Mouse (Mus musculus): ENCODE results near the gene Rptor.

Gene Rptor

DNA sequence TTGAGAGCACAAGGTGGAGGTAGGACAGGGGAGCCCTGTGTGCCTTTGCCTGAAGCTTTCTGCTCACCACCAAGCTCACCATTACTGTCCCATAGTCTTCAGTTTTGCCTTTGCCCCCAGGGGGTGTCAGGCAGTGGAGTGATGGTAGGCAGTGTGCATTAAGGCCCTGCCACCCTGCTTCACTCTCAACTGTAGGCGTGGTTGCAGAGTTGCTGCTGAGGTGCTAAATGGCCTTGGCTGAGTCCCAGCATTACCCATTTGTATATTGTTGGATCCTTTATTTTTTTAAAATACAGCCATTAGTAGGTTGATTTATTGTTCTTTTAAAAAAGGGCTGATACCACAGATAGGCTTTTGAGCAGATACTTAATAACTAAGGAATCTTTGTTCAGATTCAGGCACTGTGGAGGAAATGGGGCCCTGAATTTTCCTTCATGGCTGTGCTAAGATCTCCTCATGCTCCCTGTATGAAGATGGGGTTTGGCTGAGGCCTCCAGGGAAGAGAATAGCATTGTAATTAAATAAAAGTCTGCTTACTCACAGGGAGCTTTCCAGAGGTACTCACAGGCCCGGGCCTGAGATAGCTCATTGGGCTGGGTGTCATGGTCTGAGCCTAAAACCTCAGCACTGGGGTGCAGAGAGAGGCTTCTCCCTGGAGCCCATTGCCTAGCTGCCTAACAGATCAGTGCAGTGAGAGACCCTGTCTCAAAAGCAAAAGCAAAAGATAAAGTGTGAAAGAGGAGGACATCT, 83.4 kb downstream of the Rptor start:
- in situ Hi-C loops (cut with MboI; ENCODE audit: low sequenced_read_pairs): no loop called here

DNA sequence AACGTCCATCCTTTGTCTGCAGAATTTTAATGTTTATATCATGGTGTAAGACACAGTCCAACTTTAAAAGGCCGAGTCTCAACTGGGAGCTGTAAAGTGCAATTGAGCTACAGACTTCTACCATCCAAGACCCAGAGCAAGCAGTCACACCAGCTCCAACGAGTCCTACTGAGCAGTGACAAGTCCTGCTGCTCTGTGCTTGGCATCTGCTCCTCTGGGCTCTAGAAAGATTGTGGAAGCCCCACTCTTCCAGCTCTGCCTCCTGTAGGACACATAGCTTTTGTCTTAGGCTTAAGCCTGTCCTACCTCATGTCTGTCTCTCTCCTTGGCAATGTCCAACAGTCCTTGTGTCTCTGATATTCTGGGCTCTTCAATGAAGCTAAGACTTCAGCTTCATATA, 84.6 kb downstream of the Rptor start:
- in situ Hi-C loops (cut with MboI; ENCODE audit: low sequenced_read_pairs): no loop called here

DNA sequence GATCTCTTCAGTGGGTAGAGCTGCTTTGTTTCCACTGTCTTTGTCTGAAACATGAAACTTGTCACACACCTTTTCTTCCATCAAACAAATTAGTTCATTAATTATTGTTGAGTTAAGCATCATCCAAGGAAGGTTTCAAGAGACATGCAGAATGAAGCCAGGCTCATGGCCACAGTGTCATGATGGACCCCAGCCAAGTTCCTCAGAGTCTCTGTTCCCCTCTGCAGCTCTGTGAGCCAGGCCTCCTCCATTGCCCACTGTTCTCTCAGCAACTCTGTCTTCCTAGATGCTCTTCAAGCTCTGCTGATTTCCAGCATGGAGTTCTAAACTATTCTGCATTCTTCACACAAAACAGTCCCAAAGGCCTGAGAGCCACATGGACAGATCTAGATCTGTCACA, 85.3 kb downstream of the Rptor start:
- in situ Hi-C loops (cut with MboI; ENCODE audit: low sequenced_read_pairs): no loop called here

GRCm38 (mm10) chr11:119689936-119690335, 87.2 kb downstream of the Rptor start:
- in situ Hi-C loops (cut with MboI; ENCODE audit: low sequenced_read_pairs): no loop called here

DNA sequence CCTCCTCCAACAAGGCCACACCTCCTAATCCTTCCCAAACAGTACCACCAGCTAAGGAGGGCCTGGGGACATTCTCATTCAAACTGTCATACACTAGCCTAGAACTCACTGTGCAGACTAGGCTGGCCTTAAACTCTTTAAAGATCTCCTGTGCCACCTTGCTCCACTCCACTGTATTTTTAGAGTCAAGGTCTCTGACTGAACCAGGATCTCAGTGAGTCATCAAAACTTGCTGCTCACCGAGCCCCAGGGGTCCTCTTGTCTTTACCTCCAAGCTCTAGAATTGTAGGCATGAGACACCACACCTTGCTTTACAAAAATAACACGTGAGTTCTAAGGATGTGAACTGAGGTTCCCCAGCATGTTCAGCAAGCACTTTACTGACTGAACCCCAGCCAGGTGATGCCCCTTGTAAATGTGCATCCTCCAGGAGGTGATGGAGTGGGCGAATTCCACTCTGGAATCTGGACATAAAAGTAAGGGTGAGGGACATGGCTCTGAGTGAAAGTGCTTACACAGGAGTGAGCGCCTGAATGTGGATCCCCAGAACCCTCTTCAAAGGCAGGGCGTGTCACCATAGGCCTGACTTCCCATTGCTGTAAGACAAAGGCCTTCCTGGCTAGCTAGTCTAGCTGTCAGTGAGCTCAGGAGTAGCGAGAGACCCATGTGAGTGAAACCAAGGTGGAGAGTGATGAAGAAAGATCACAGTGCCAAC, 89.6 kb downstream of the Rptor start:
- in situ Hi-C loops (cut with MboI; ENCODE audit: low sequenced_read_pairs): no loop called here

DNA sequence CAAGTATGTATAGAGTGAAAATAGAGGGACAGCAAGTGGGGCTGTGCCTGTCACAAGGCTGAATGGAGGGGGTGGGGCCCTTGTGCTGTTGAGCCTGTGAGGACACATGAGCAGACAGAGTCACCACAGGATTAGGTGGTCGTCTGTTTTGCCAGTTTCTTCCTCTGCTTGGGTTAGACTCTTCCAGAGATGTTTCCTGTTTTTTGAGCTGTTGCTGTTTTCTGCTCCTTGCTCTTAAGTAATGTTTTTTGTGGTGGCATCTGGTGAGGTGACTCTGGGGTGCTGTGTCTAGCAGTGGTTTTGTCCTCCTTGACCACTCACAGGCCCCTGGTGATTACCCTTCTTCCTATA, 90.2 kb downstream of the Rptor start:
- in situ Hi-C loops (cut with MboI; ENCODE audit: low sequenced_read_pairs): no loop called here

GRCm38 (mm10) chr11:119694146-119694860, 91.6 kb downstream of the Rptor start:
- in situ Hi-C loops (cut with MboI; ENCODE audit: low sequenced_read_pairs): no loop called here

- in situ Hi-C loops (cut with MboI; ENCODE audit: low sequenced_read_pairs): no loop called here
Observed at GRCm38 (mm10) chr11:119696401-119696800, 93.7 kb downstream of the Rptor start.

- in situ Hi-C loops (cut with MboI; ENCODE audit: low sequenced_read_pairs): no loop called here
Observed at GRCm38 (mm10) chr11:119705381-119706066, 102.8 kb downstream of the Rptor start.

- in situ Hi-C loops (cut with MboI; ENCODE audit: low sequenced_read_pairs): no loop called here
Observed at GRCm38 (mm10) chr11:119707259-119707658, 104.6 kb downstream of the Rptor start.

- in situ Hi-C loops (cut with MboI; ENCODE audit: low sequenced_read_pairs): no loop called here
Observed at GRCm38 (mm10) chr11:119709239-119709638, 106.5 kb downstream of the Rptor start.

DNA sequence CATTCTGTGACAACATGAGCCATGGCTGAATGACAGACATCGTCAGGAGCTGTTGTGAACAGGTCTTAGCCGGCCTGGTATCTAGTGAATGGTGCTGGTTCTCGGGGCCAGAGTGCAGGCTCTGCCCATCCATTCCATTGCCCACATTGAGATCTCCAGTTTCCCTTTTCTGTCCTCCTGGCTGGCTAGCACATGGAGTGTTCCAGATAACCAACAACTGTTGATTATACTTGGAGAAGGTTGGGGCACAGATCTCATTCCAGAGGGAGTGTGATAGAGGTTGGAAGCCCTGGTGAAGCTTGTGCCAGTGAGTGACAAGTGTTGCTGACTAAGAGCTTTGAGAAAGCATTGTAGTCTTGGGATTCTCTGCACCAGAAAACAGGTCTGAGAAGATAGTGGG, 107.6 kb downstream of the Rptor start:
- in situ Hi-C loops (cut with MboI; ENCODE audit: low sequenced_read_pairs): no loop called here

- in situ Hi-C loops (cut with MboI; ENCODE audit: low sequenced_read_pairs): no loop called here
Observed at GRCm38 (mm10) chr11:119710822-119711221, 108.1 kb downstream of the Rptor start.

GRCm38 (mm10) chr11:119715437-119715836, 112.7 kb downstream of the Rptor start:
- in situ Hi-C loops (cut with MboI; ENCODE audit: low sequenced_read_pairs): no loop called here

DNA sequence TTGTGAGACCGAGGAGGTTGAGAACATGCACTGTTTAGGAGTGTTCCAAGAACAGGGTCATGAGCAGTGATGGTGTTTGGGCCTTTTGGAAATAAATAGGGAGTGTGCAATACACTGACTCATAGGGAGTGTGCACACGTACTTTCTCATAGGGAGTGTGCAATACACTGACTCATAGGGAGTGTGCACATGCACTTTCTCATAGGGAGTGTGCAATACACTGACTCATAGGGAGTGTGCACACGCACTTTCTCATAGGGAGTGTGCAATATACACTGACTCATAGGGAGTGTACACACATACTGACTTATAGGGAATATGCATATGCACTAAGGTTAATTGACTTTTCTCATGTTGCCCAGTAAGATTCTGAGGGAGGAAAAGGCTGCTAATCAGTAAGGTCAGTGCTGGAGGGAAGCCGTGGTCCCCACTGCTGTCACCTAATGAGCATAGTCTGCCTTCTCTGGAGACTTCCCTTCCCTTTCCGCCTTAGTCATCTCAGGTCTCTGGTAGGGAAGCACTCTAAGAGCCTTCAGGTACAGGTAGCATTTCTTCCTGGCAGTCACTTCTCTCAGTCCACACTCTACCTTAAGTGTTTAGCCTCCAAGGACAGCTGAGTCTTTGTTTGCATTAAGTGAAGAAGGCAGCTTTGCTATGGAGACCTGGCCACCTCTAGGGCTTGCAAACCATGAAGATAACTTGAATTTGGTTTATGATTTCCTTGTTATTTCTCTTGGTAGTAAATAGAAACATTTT, 113.3 kb downstream of the Rptor start:
- in situ Hi-C loops (cut with MboI; ENCODE audit: low sequenced_read_pairs): no loop called here

- in situ Hi-C loops (cut with MboI; ENCODE audit: low sequenced_read_pairs): no loop called here
Observed at GRCm38 (mm10) chr11:119718115-119718514, 115.4 kb downstream of the Rptor start.

DNA sequence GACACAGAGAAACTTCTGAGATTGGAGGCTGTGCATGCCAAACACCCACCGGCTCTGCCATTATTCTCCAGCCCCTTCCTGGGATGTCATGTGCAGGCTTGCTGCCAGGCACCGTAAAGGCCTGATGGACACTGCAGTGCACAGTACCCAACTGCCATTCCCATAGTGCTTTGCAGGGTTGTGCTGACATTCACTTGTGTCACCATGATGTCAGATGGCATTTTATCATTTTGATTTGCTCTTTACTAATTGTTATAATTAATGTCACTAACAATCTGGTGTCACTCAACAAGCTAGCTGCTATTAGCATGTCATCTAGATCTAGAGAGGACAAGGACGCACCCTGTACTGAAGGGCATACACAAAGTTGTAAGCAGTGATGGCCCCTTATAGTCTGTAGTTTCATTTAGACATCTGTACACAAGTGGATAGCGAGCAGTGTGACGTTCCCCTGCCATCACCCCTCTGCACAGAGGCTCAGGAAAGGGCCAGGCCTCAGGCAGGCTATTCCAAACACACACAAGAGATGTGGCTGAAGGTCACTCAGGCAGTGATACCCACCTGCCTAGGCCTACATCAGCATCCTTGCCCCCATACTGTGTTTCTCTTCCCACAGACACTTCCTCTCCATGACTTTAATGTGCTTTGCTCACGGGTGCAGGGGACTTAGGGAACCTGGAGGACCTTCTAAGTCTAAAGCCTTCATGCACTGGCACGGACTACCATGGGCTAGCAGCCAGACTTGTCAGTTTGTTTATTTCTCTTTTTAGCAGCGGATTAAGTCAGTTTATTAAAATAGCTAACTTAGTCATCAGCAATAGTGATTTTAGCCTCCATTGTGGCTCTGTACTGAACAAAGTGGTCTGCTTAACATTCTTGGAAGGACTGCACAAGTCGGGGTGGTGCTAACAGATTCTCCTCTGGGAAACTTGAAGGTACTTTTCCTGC, 117.7 kb downstream of the Rptor start:
- in situ Hi-C loops (cut with MboI; ENCODE audit: low sequenced_read_pairs): no loop called here

- in situ Hi-C loops (cut with MboI; ENCODE audit: low sequenced_read_pairs): no loop called here
Observed at GRCm38 (mm10) chr11:119724709-119725108, 122.0 kb downstream of the Rptor start.

GRCm38 (mm10) chr11:119731382-119731781, 128.7 kb downstream of the Rptor start:
- in situ Hi-C loops (cut with MboI; ENCODE audit: low sequenced_read_pairs): no loop called here

Data from CH12F3 (cell line).